ENCODE assay signal across 9 mouse cellular contexts in genomic region chr15:89309962-89310498, GRCm38 (mm10). TPM values are rescaled to one million over a fixed set of nuclear protein-coding genes. Genes with fewer than 3 reads are reported as not detected.
DNase-seq lines count a peak whose midpoint lies in the region; ATAC-seq lines count a peak whose summit lies in the region.
"Had no signal": no experiment of that assay in that cellular context is flagged by ENCODE, and none has a peak within 500 bp of the region (broad histone marks: within the 10 kb centered on the region; RNA-seq: fewer than 3 reads in every experiment).

No protein-coding gene starts in this region.

- 83% methylated on average over 6 of the region's 6 CpGs for WGBS in forebrain, embryonic 12.5 days
- WGBS in forebrain, embryonic 10.5 days, result 82% methylated on average over 6 of the region's 6 CpGs
- 26% methylated on average over 6 of the region's 6 CpGs for WGBS in liver, embryonic 13.5 days (ENCODE audit: insufficient replicate concordance)
- WGBS in hindbrain, embryonic 12.5 days, result 79% methylated on average over 6 of the region's 6 CpGs

- H3K4me1 ChIP-seq in forebrain, embryonic 12.5 days, result peaks cover 31% of the 10 kb centered on the region
- H3K4me1 ChIP-seq in forebrain, embryonic 10.5 days, result peaks cover 24% of the 10 kb centered on the region
- H3K4me1 ChIP-seq in liver, embryonic 13.5 days (replicated peaks), result peaks cover 69% of the 10 kb centered on the region
- peaks cover 36% of the 10 kb centered on the region for H3K4me1 ChIP-seq in hindbrain, embryonic 12.5 days

- H3K36me3 ChIP-seq in forebrain, embryonic 12.5 days (replicated peaks), result peaks cover 28% of the 10 kb centered on the region
- peaks cover 30% of the 10 kb centered on the region for H3K36me3 ChIP-seq in forebrain, embryonic 10.5 days (replicated peaks)
- H3K36me3 ChIP-seq in liver, embryonic 13.5 days, result peaks cover 29% of the 10 kb centered on the region
- H3K36me3 ChIP-seq in splenic B cell, adult 2 months (ENCODE audit: control insufficient read depth, insufficient read depth, low read length, poor library complexity, severe bottlenecking), result no peaks in the 10 kb centered on the region
- H3K36me3 ChIP-seq in hindbrain, embryonic 12.5 days, result peaks cover 26% of the 10 kb centered on the region

- H3K27me3 ChIP-seq in forebrain, embryonic 12.5 days, result no peaks in the 10 kb centered on the region
- H3K27me3 ChIP-seq in forebrain, embryonic 10.5 days (ENCODE audit: poor library complexity, severe bottlenecking), result no peaks in the 10 kb centered on the region
- H3K27me3 ChIP-seq in liver, embryonic 13.5 days, result no peaks in the 10 kb centered on the region
- H3K27me3 ChIP-seq in splenic B cell, adult 2 months (ENCODE audit: control insufficient read depth, insufficient read depth, low read length, poor library complexity, severe bottlenecking), result no peaks in the 10 kb centered on the region
- H3K27me3 ChIP-seq in hindbrain, embryonic 12.5 days, result no peaks in the 10 kb centered on the region
- H3K27me3 ChIP-seq: heart, embryonic 15.5 days had no signal

- H3K4me2 ChIP-seq in forebrain, embryonic 12.5 days, result no peak overlapping the region
- H3K4me2 ChIP-seq in liver, embryonic 13.5 days, result peak overlapping the region; percentile 33
- no peak overlapping the region for H3K4me2 ChIP-seq in hindbrain, embryonic 12.5 days (replicated peaks)
- H3K4me2 ChIP-seq: heart, embryonic 15.5 days had no signal

- 0 out of 2 replicates have a peak overlapping the region, but pooled peaks have one; percentile 31 for H3K27ac ChIP-seq in forebrain, embryonic 12.5 days
- H3K27ac ChIP-seq in forebrain, embryonic 10.5 days, result no peak overlapping the region
- H3K27ac ChIP-seq in liver, embryonic 13.5 days, result peak overlapping the region; percentile 55
- no peak overlapping the region for H3K27ac ChIP-seq in hindbrain, embryonic 12.5 days
- H3K27ac ChIP-seq: heart, embryonic 15.5 days had no signal

- DNase-seq in forebrain, embryonic 10.5 days (ENCODE audit: extremely low spot score, low spot score), result no peak
- peak; percentile 89 for DNase-seq in A20 (ENCODE audit: low read depth, low spot score)
- DNase-seq in cerebellum, postnatal 25 days, result peak; percentile 77 to 82
- no peak for DNase-seq in liver, embryonic 13.5 days
- DNase-seq in splenic B cell, adult 2 months (ENCODE audit: low read depth, low spot score), result peak; percentile 65
- no peak for DNase-seq in heart, adult 8-10 months (ENCODE audit: low spot score)

- H3K9ac ChIP-seq in forebrain, embryonic 12.5 days, result no peak overlapping the region
- peak overlapping the region; percentile 37 for H3K9ac ChIP-seq in liver, embryonic 13.5 days
- no peak overlapping the region for H3K9ac ChIP-seq in hindbrain, embryonic 12.5 days
- H3K9ac ChIP-seq: heart, embryonic 15.5 days had no signal

- ATAC-seq in forebrain, embryonic 12.5 days (ENCODE audit: low FRiP score), result no peak
- 0 out of 2 replicates have a peak, but pooled peaks have one; percentile 6 for ATAC-seq in liver, embryonic 13.5 days (ENCODE audit: low read depth)
- ATAC-seq in hindbrain, embryonic 12.5 days (ENCODE audit: low FRiP score), result no peak

- no peak overlapping the region for H3K4me3 ChIP-seq in forebrain, embryonic 12.5 days (replicated peaks)
- H3K4me3 ChIP-seq in forebrain, embryonic 10.5 days, result no peak overlapping the region
- no peak overlapping the region for H3K4me3 ChIP-seq in liver, embryonic 13.5 days (replicated peaks)
- no peak overlapping the region for H3K4me3 ChIP-seq in hindbrain, embryonic 12.5 days
- H3K4me3 ChIP-seq: heart, embryonic 15.5 days had no signal

- no peaks in the 10 kb centered on the region for H3K9me3 ChIP-seq in forebrain, embryonic 12.5 days
- no peaks in the 10 kb centered on the region for H3K9me3 ChIP-seq in forebrain, embryonic 10.5 days
- H3K9me3 ChIP-seq in liver, embryonic 13.5 days (replicated peaks), result no peaks in the 10 kb centered on the region
- no peaks in the 10 kb centered on the region for H3K9me3 ChIP-seq in hindbrain, embryonic 12.5 days (replicated peaks)
- H3K9me3 ChIP-seq: heart, embryonic 15.5 days had no signal

RNA-seq across cellular contexts. Expression of gene Sbf1, which starts 5.1 kb away (rescaled TPM):
- polyA plus RNA-seq in forebrain, embryonic 12.5 days (2016; fragmentation: Nextera tagmentation; extraction: Ambion mirVana), result 82.5 and 88.9 TPM in 2 replicates
- polyA plus RNA-seq in forebrain, embryonic 10.5 days (2016; fragmentation: Nextera tagmentation; extraction: Ambion mirVana), result 80.7 and 84.9 TPM in 2 replicates
- polyA plus RNA-seq in liver, embryonic 13.5 days (2015; fragmentation: Nextera tagmentation; extraction: Ambion mirVana), result 18.8 and 21.7 TPM in 2 replicates
- 81.1 and 95.5 TPM in 2 replicates for polyA plus RNA-seq in hindbrain, embryonic 12.5 days (2016; fragmentation: Nextera tagmentation; extraction: Ambion mirVana)
- 10 to 100 TPM; 56.5 to 74.5 (median 69.5) TPM for total RNA-seq in heart, adult 8-10 months (2022)

RNA-seq across cellular contexts. Expression of gene Adm2, which starts 12.5 kb away (rescaled TPM):
- not detected in 2 replicates for polyA plus RNA-seq in forebrain, embryonic 12.5 days (2016; fragmentation: Nextera tagmentation; extraction: Ambion mirVana)
- polyA plus RNA-seq in forebrain, embryonic 10.5 days (2016; fragmentation: Nextera tagmentation; extraction: Ambion mirVana), result 0.17 and 0.23 TPM in 2 replicates
- polyA plus RNA-seq in liver, embryonic 13.5 days (2015; fragmentation: Nextera tagmentation; extraction: Ambion mirVana), result 1.4 and 2.4 TPM in 2 replicates
- not detected in 2 replicates for polyA plus RNA-seq in hindbrain, embryonic 12.5 days (2016; fragmentation: Nextera tagmentation; extraction: Ambion mirVana)
- not detected for total RNA-seq in heart, adult 8-10 months (2022)

RNA-seq across cellular contexts. Expression of gene Miox, which starts 24.2 kb away (rescaled TPM):
- polyA plus RNA-seq in forebrain, embryonic 12.5 days (2016; fragmentation: Nextera tagmentation; extraction: Ambion mirVana), result not detected in 2 replicates
- polyA plus RNA-seq in forebrain, embryonic 10.5 days (2016; fragmentation: Nextera tagmentation; extraction: Ambion mirVana), result not detected in 2 replicates
- polyA plus RNA-seq in liver, embryonic 13.5 days (2015; fragmentation: Nextera tagmentation; extraction: Ambion mirVana), result 5.6 and 6.8 TPM in 2 replicates
- not detected in 2 replicates for polyA plus RNA-seq in hindbrain, embryonic 12.5 days (2016; fragmentation: Nextera tagmentation; extraction: Ambion mirVana)
- not detected for total RNA-seq in heart, adult 8-10 months (2022)

RNA-seq across cellular contexts. Expression of gene Lmf2, which starts 45.4 kb away (rescaled TPM):
- polyA plus RNA-seq in forebrain, embryonic 12.5 days (2016; fragmentation: Nextera tagmentation; extraction: Ambion mirVana), result 45.6 and 47.0 TPM in 2 replicates
- 48.6 and 50.0 TPM in 2 replicates for polyA plus RNA-seq in forebrain, embryonic 10.5 days (2016; fragmentation: Nextera tagmentation; extraction: Ambion mirVana)
- polyA plus RNA-seq in liver, embryonic 13.5 days (2015; fragmentation: Nextera tagmentation; extraction: Ambion mirVana), result 26.1 and 30.2 TPM in 2 replicates
- 42.5 and 47.3 TPM in 2 replicates for polyA plus RNA-seq in hindbrain, embryonic 12.5 days (2016; fragmentation: Nextera tagmentation; extraction: Ambion mirVana)
- 10 to 100 TPM; 23.6 to 29.1 (median 26.7) TPM for total RNA-seq in heart, adult 8-10 months (2022)

RNA-seq across cellular contexts. Expression of gene Ncaph2, which starts 45.5 kb away (rescaled TPM):
- polyA plus RNA-seq in forebrain, embryonic 12.5 days (2016; fragmentation: Nextera tagmentation; extraction: Ambion mirVana), result 186 and 191 TPM in 2 replicates
- 202 and 208 TPM in 2 replicates for polyA plus RNA-seq in forebrain, embryonic 10.5 days (2016; fragmentation: Nextera tagmentation; extraction: Ambion mirVana)
- polyA plus RNA-seq in liver, embryonic 13.5 days (2015; fragmentation: Nextera tagmentation; extraction: Ambion mirVana), result 114 and 131 TPM in 2 replicates
- 140 and 151 TPM in 2 replicates for polyA plus RNA-seq in hindbrain, embryonic 12.5 days (2016; fragmentation: Nextera tagmentation; extraction: Ambion mirVana)
- 10 to 100 TPM; 52.8 to 67.4 (median 57.4) TPM for total RNA-seq in heart, adult 8-10 months (2022)

Comparison
In these comparisons a context has a peak if more than half of its experiments do, and no peak if none do; other contexts are left out.
1. H3K27ac ChIP-seq: peak in forebrain, embryonic 12.5 days (single experiment) and liver, embryonic 13.5 days (single experiment); none in forebrain, embryonic 10.5 days (single experiment) and hindbrain, embryonic 12.5 days (single experiment).
2. DNase-seq: peak in A20 (single experiment), cerebellum, postnatal 25 days (2 of 2) and splenic B cell, adult 2 months (single experiment); none in forebrain, embryonic 10.5 days (single experiment), liver, embryonic 13.5 days (single experiment) and heart, adult 8-10 months (single experiment).